Mouse (Mus musculus) layer of hippocampus, adult 9-11 months (tissue): ENCODE measurements at regions not wholly inside any gene's neighbourhood (a gene's known extent, or its start where the extent isn't known, plus 50 kb on each side); places are given as distances from the start of the nearest gene placed in this dataset.

ENCODE experiments used
- DNase-seq: peaks from one replicate; pipeline ENCODE4 v3.0.0; 2022

- peak; percentile 72 for DNase-seq
Measured at GRCm38 (mm10) chr8:7718898-7719696, 941.9 kb downstream of the Efnb2 start.

- DNase-seq: no peak
Measured at GRCm38 (mm10) chr8:7710764-7711163, 950.3 kb downstream of the Efnb2 start.

- no peak for DNase-seq
Measured at GRCm38 (mm10) chr8:7709406-7709805, 951.6 kb downstream of the Efnb2 start.

GRCm38 (mm10) chr8:7691355-7691996 lies 969.6 kb downstream of the Efnb2 start:
- no peak for DNase-seq

GRCm38 (mm10) chr8:7653804-7654203 lies 1007.2 kb downstream of the Efnb2 start:
- no peak for DNase-seq
